Mouse (Mus musculus) stomach, postnatal 0 days (tissue): ENCODE measurements around the gene Prkg1. TPM values are rescaled to one million over a fixed set of nuclear protein-coding genes. Genes with fewer than 3 reads are reported as not detected.

Experiments used
- ATAC-seq: fragments of 200-750 bp; cut with Nextera tagmentation; 2 replicates; pipeline ENCODE4 v1.8.0; 2017; ENCODE audit not compliant: low FRiP score, low TSS enrichment
- DNase-seq: peaks from one replicate; pipeline ENCODE4 v3.0.0-alpha.2; 2016; ENCODE audit warnings: low spot score
- H3K27ac ChIP-seq: fragments of 300-500 bp; sonication (generic); replicated peaks from 2 replicates; pipeline ENCODE4 v1.5.1; 2014; ENCODE audit warnings: mild to moderate bottlenecking, control low read depth
- H3K27me3 ChIP-seq: fragments of 300-500 bp; sonication (generic); 2 replicates; pipeline ENCODE4 v1.6.1; 2014; ENCODE audit warnings: low read length; ENCODE audit not compliant: control insufficient read depth, insufficient read depth
- H3K36me3 ChIP-seq: fragments of 300-500 bp; sonication (generic); 2 replicates; pipeline ENCODE4 v1.6.1; 2014; ENCODE audit warnings: low read length, mixed read lengths; ENCODE audit not compliant: control insufficient read depth, insufficient read depth
- H3K4me1 ChIP-seq: fragments of 300-500 bp; sonication (generic); replicated peaks from 2 replicates; pipeline ENCODE4 v1.6.1; 2014; ENCODE audit warnings: antibody characterized with exemption; ENCODE audit not compliant: control insufficient read depth, insufficient read depth
- H3K4me2 ChIP-seq: fragments of 300-500 bp; sonication (generic); replicated peaks from 2 replicates; pipeline ENCODE4 v1.6.1; 2014; ENCODE audit warnings: low read depth, mild to moderate bottlenecking, control low read depth, moderate library complexity
- H3K4me3 ChIP-seq: fragments of 300-500 bp; sonication (generic); 2 replicates; pipeline ENCODE4 v1.5.1; 2014; ENCODE audit warnings: low read depth, low read length, control low read depth
- H3K9ac ChIP-seq: fragments of 300-500 bp; sonication (generic); 2 replicates; pipeline ENCODE4 v1.6.1; 2014; ENCODE audit warnings: mild to moderate bottlenecking, low read length, control low read depth, mixed read lengths
- H3K9me3 ChIP-seq: fragments of 300-500 bp; sonication (generic); 2 replicates; pipeline ENCODE4 v1.6.1; 2016; ENCODE audit warnings: low read length; ENCODE audit not compliant: control insufficient read depth
- CTCF ChIP-seq: IDR thresholded peaks from 2 replicates; pipeline ENCODE4 v1.5.1; 2016; ENCODE audit warnings: antibody characterized with exemption, low read depth, mild to moderate bottlenecking, moderate library complexity
- EP300 ChIP-seq: optimal IDR thresholded peaks from 2 replicates; pipeline ENCODE3; 2016; ENCODE audit warnings: antibody characterized with exemption
- WGBS: fragments of 180-500 bp; shearing (Covaris S2); extraction: QIAGEN DNeasy Blood & Tissue Kit; methylation state at CpG from one replicate; pipeline ENCODE4 v1.1.7; 2014; 5-methylcytosine and 5-hydroxymethylcytosine counted together
- polyA plus RNA-seq: library from polyadenylated mRNA; unstranded; fragments of >200 nt; fragmentation: Nextera tagmentation; extraction: Ambion mirVana; gene quantifications from 2 replicates; pipeline ENCODE4 v1.2.1, GENCODE M21; 2015

Prkg1 gene
- polyA plus RNA-seq, 1 experiment from 2014 or later: 6.4 TPM

DNA sequence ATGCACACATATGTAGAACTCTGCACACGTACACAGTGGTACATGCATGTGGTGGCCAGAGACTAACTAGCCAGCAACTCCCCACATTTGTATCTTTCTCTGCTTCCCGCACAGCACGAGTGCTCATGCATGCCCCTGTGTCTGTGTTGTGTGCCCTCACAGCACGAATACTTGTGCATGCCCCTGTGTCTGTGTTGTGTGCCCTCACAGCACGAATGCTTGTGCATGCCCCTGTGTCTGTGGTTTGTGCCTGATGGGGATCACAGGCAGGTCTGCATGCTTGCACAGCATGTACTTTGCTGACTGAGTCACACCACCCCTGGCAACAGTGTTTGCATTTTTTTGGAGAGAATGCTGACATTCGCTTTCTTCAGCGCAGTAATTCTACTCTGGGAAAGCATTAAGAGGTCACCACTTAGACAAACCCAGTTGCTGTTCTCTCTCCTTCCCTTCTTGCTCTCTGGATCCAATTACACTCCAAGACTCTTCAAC lies 233.5 kb downstream of the Prkg1 start:
- H3K27ac ChIP-seq: peak overlapping the region; percentile 56; the same call in 1 of the 2 replicates
- no peak overlapping the region for H3K9ac ChIP-seq
- no peak overlapping the region for H3K4me3 ChIP-seq
- peak; percentile 13 for DNase-seq
- WGBS: 35% methylated on average over 7 of the region's 7 CpGs
- H3K9me3 ChIP-seq: no peaks in the 10 kb centered on the region
- H3K4me2 ChIP-seq: no peak overlapping the region
- no peaks in the 10 kb centered on the region for H3K27me3 ChIP-seq
- H3K4me1 ChIP-seq: 0 out of 2 replicates have a peak, but pooled peaks cover 2% of the 10 kb centered on the region
- no peaks in the 10 kb centered on the region for H3K36me3 ChIP-seq
- ATAC-seq: peak; percentile 15; the same call in 1 of the 2 replicates
- TF ChIP-seq EP300: no peak
- no peak for TF ChIP-seq CTCF

DNA sequence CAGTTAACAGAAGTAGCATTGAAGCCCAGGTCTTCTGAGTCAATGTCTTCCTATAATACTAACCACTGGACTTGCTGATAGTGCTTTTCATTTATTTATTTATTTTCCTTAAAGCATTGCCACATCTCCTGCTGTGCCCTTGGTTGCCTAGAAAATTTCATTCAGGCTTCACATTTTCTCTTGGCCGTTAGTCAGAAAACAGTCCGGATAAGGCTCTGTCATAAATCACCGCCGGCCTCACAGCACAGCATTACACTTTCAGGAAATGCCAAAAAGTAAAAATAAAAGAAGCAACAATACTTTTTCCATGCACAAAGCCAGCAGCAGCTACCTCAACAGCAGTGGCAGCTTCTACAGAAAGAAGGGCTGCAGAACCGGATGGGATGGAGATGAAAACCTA lies 234.2 kb downstream of the Prkg1 start:
- no peak for DNase-seq
- Histone ChIP-seq H3K4me3 (no peak overlapping the region), H3K36me3 (no peaks in the 10 kb centered on the region), H3K27me3 (no peaks in the 10 kb centered on the region), H3K9ac (no peak overlapping the region), H3K4me2 (no peak overlapping the region), H3K27ac (peak overlapping the region; percentile 56; the same call in 1 of the 2 replicates), H3K4me1 (0 out of 2 replicates have a peak, but pooled peaks cover 2% of the 10 kb centered on the region), H3K9me3 (no peaks in the 10 kb centered on the region)
- 28% methylated on average over 5 of the region's 5 CpGs for WGBS
- TF ChIP-seq CTCF (no peak), EP300 (no peak)
- no peak; the same call in 1 of the 2 replicates for ATAC-seq

DNA sequence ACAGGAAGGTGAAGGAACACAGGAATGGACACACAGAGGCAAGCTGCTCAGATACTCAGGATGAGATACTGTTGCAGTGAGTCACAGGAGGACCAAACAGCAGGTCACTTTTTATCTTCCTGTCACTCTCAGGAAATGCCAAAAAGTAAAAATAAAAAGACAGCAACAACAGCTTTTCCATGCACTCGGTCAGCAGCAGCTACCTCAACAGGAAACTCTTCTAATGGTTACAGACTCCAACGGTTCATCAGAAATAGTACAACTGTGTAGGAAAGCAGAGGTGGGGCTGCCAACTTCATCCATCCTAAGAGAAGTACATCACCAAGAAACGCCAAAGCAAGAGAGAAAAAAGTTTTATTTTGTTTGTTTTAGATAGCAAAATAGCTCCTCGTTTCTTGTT lies 234.9 kb downstream of the Prkg1 start:
- WGBS: 38% methylated on average over 4 of the region's 4 CpGs
- H3K36me3 ChIP-seq: no peaks in the 10 kb centered on the region
- 0 out of 2 replicates have a peak, but pooled peaks cover 2% of the 10 kb centered on the region for H3K4me1 ChIP-seq
- H3K9me3 ChIP-seq: no peaks in the 10 kb centered on the region
- H3K9ac ChIP-seq: no peak overlapping the region
- no peak for DNase-seq
- TF ChIP-seq CTCF (no peak), EP300 (no peak)
- no peak overlapping the region for H3K4me2 ChIP-seq
- no peak overlapping the region for H3K27ac ChIP-seq
- no peak for ATAC-seq
- H3K4me3 ChIP-seq: no peak overlapping the region
- H3K27me3 ChIP-seq: no peaks in the 10 kb centered on the region

DNA sequence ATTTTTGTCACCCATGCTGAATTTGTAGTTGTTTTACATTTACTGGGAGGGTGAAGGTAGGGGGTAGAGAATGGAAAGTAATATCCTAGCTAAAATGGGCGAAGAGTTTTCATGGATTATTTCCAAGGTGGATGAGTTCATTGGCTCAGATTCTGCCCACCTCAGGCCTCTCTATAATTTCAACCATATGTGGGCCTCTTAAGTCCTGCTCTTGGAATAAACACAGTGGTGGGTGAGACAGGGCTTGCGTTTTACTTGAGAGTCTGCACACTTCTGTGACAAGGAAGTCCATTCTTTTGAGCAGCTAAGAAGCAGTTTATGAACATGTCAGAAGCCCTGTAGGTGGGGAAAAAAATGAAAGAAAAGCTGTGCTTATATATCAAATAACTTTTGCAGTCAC lies 250.3 kb downstream of the Prkg1 start:
- Histone ChIP-seq H3K4me3 (no peak overlapping the region), H3K9ac (no peak overlapping the region), H3K4me2 (no peak overlapping the region), H3K27me3 (no peaks in the 10 kb centered on the region), H3K27ac (no peak overlapping the region), H3K9me3 (no peaks in the 10 kb centered on the region), H3K4me1 (no peaks in the 10 kb centered on the region), H3K36me3 (no peaks in the 10 kb centered on the region)
- ATAC-seq: no peak
- 65% methylated on average over 2 of the region's 2 CpGs for WGBS
- TF ChIP-seq CTCF (no peak), EP300 (no peak)
- DNase-seq: no peak

DNA sequence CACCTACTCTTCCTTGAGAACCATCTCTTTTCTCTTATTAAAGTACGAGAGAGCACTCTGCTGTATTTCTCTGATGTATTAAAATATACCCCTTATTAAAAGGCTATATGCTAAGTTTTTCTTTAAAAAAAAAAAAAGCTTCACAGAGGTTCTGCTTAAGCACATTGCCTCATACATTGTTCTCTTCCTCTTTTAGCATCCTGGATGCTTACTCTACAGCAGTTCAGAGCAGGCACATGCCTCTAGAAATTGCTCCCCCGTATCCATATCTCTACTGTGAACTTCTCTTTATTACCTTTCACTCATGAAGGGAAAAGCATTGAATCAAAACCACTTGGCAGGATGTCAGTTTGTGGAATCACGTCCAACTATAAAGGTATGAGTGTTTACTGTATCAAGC lies 257.0 kb downstream of the Prkg1 start:
- 69% methylated on average over 3 of the region's 3 CpGs for WGBS

DNA sequence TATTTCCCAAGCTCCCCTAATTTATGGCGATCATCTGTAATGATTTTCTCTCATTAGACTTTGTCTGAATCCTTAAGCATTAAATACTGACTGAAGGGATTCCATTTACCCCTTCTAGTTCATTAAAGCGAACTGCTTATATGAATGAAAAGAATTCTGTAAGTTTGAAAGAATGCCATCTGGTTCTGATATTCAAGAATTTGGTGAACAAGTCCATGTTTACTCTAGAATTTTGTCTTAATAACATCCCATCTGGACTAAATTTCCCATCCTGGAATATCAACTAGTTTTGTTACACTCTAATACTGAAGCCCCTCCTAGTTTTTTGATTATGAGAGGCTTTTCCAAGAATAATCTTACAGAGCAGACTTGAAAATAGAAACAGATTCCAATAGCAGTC lies 258.5 kb downstream of the Prkg1 start:
- WGBS: 73% methylated on average over 2 of the region's 2 CpGs

More for the DNA sequence above, 257.0 kb downstream of the Prkg1 start:
- DNase-seq: no peak
- TF ChIP-seq EP300: no peak
- no peak for TF ChIP-seq CTCF
- H3K27me3 ChIP-seq: no peaks in the 10 kb centered on the region
- no peak for ATAC-seq
- no peak overlapping the region for H3K4me3 ChIP-seq
- no peak overlapping the region for H3K9ac ChIP-seq
- no peaks in the 10 kb centered on the region for H3K4me1 ChIP-seq
- H3K4me2 ChIP-seq: no peak overlapping the region
- no peaks in the 10 kb centered on the region for H3K36me3 ChIP-seq
- no peak overlapping the region for H3K27ac ChIP-seq
- H3K9me3 ChIP-seq: no peaks in the 10 kb centered on the region

More for the DNA sequence above, 258.5 kb downstream of the Prkg1 start:
- DNase-seq (no peak), ATAC-seq (no peak)
- Histone ChIP-seq H3K4me1 (no peaks in the 10 kb centered on the region), H3K4me2 (no peak overlapping the region), H3K9me3 (no peaks in the 10 kb centered on the region), H3K36me3 (no peaks in the 10 kb centered on the region), H3K27ac (no peak overlapping the region), H3K9ac (no peak overlapping the region), H3K4me3 (no peak overlapping the region), H3K27me3 (no peaks in the 10 kb centered on the region)
- no peak for TF ChIP-seq EP300
- no peak for TF ChIP-seq CTCF
